Comparison of ENCODE assay signal across 22 mouse cellular contexts in genomic region chr11:11714676-11715075, GRCm38 (mm10). TPM values are rescaled to one million over a fixed set of nuclear protein-coding genes. Genes with fewer than 3 reads are reported as not detected.
DNase-seq lines count a peak whose midpoint lies in the region; ATAC-seq and TF ChIP-seq lines count a peak whose summit lies in the region.
"Had no signal": no experiment of that assay in that cellular context is flagged by ENCODE, and none has a peak within 500 bp of the region (broad histone marks: within the 10 kb centered on the region; RNA-seq: fewer than 3 reads in every experiment).

No protein-coding gene starts in this region.

- peak; percentile 13 for DNase-seq in forebrain, embryonic 11.5 days (ENCODE audit: low spot score)
- no peak for DNase-seq in spleen, adult 2 months (ENCODE audit: low read depth in 1 of 2, low spot score in 2 of 2)
- no peak for DNase-seq in spleen, postnatal 36 days (ENCODE audit: low spot score in 2 of 2)
- no peak for DNase-seq in cerebellum, adult 2 months
- DNase-seq in layer of hippocampus, adult 2 months (ENCODE audit: low spot score in 2 of 2), result no peak
- DNase-seq: adrenal gland, postnatal 10 days; cerebellum, adult 11 months; cerebellum, adult 9-10 months; cerebellum, postnatal 25 days; gastrocnemius, postnatal 10 days; heart, adult 18-20 months; heart, postnatal 14 days had no signal

- no peak for ATAC-seq in forebrain, embryonic 11.5 days (replicated peaks; ENCODE audit: low FRiP score)
- ATAC-seq in forebrain, embryonic 16.5 days, result no peak
- peak; percentile 26; the same call in 1 of the 2 replicates for ATAC-seq in common myeloid progenitor, adult 5-6 weeks (replicated peaks; ENCODE audit: low read depth, poor library complexity, severe bottlenecking)
- peak; percentile 43 for ATAC-seq in megakaryocyte-erythroid progenitor cell, adult 5-6 weeks (replicated peaks; ENCODE audit: low FRiP score, low TSS enrichment, poor library complexity, severe bottlenecking)
- ATAC-seq: forebrain, embryonic 15.5 days; hindbrain, postnatal 0 days had no signal

- H3K9ac ChIP-seq in forebrain, embryonic 11.5 days (ENCODE audit: low read length), result no peak overlapping the region
- no peak overlapping the region for H3K9ac ChIP-seq in forebrain, embryonic 16.5 days (replicated peaks; ENCODE audit: low read depth, low read length)
- H3K9ac ChIP-seq: embryonic facial prominence, embryonic 13.5 days; forebrain, embryonic 15.5 days; heart, embryonic 15.5 days; hindbrain, embryonic 13.5 days had no signal

- H3K27me3 ChIP-seq in forebrain, embryonic 11.5 days (ENCODE audit: control insufficient read depth, insufficient read depth, low read length), result no peaks in the 10 kb centered on the region
- H3K27me3 ChIP-seq in forebrain, embryonic 16.5 days (replicated peaks; ENCODE audit: control insufficient read depth, insufficient read depth, low read length), result no peaks in the 10 kb centered on the region
- no peaks in the 10 kb centered on the region for H3K27me3 ChIP-seq in spleen, adult 2 months (ENCODE audit: control insufficient read depth, insufficient read depth, low read length)
- H3K27me3 ChIP-seq in cerebellum, adult 2 months (ENCODE audit: control insufficient read depth, insufficient read depth, low read length), result no peaks in the 10 kb centered on the region
- H3K27me3 ChIP-seq: embryonic facial prominence, embryonic 13.5 days; forebrain, embryonic 15.5 days; heart, embryonic 15.5 days; hindbrain, embryonic 13.5 days had no signal

- no peaks in the 10 kb centered on the region for H3K9me3 ChIP-seq in forebrain, embryonic 11.5 days (ENCODE audit: control insufficient read depth, low read length)
- no peaks in the 10 kb centered on the region for H3K9me3 ChIP-seq in forebrain, embryonic 16.5 days (ENCODE audit: control insufficient read depth, low read length)
- H3K9me3 ChIP-seq: embryonic facial prominence, embryonic 13.5 days; forebrain, embryonic 10.5 days; forebrain, embryonic 15.5 days; heart, embryonic 15.5 days; hindbrain, embryonic 13.5 days had no signal

- WGBS in forebrain, embryonic 11.5 days, result 88% methylated on average over 2 of the region's 2 CpGs
- 84% methylated on average over 2 of the region's 2 CpGs for WGBS in forebrain, embryonic 16.5 days
- WGBS in spleen, adult 2 months, result 43% methylated on average over 2 of the region's 2 CpGs
- 61% methylated on average over 2 of the region's 2 CpGs for WGBS in cerebellum, adult 2 months

- TF ChIP-seq CTCF in spleen, adult 2 months (IDR thresholded peaks at IDR 0.05; ENCODE audit: extremely low read depth, insufficient read depth, insufficient read length, insufficient replicate concordance), result no peak
- TF ChIP-seq CTCF in cerebellum, adult 2 months (IDR thresholded peaks at IDR 0.05; ENCODE audit: borderline replicate concordance, insufficient read depth, low read depth, low read length), result no peak
- no peak for TF ChIP-seq CTCF in layer of hippocampus, adult 2 months (conservative IDR thresholded peaks at IDR 0.05)

- H3K4me2 ChIP-seq in forebrain, embryonic 11.5 days (ENCODE audit: low read depth, low read length, severe bottlenecking), result no peak overlapping the region
- no peak overlapping the region for H3K4me2 ChIP-seq in forebrain, embryonic 16.5 days (ENCODE audit: low read length)
- H3K4me2 ChIP-seq: embryonic facial prominence, embryonic 13.5 days; forebrain, embryonic 15.5 days; heart, embryonic 11.5 days; heart, embryonic 15.5 days; hindbrain, embryonic 13.5 days had no signal

- H3K27ac ChIP-seq in forebrain, embryonic 11.5 days (ENCODE audit: low read depth, low read length), result no peak overlapping the region
- H3K27ac ChIP-seq in forebrain, embryonic 16.5 days (ENCODE audit: low read length), result no peak overlapping the region
- H3K27ac ChIP-seq in spleen, adult 2 months (ENCODE audit: insufficient read depth, low read length), result peak overlapping the region; percentile 82
- H3K27ac ChIP-seq in cerebellum, adult 2 months (ENCODE audit: insufficient read depth, low read length), result no peak overlapping the region
- no peak overlapping the region for H3K27ac ChIP-seq in layer of hippocampus, adult 2 months
- H3K27ac ChIP-seq: embryonic facial prominence, embryonic 13.5 days; forebrain, embryonic 10.5 days; forebrain, embryonic 15.5 days; heart, embryonic 15.5 days; hindbrain, embryonic 13.5 days; hindbrain, postnatal 0 days had no signal

- H3K4me3 ChIP-seq in forebrain, embryonic 11.5 days (ENCODE audit: low read depth, low read length), result no peak overlapping the region
- H3K4me3 ChIP-seq in forebrain, embryonic 16.5 days (replicated peaks; ENCODE audit: low read length), result no peak overlapping the region
- H3K4me3 ChIP-seq in spleen, adult 2 months (ENCODE audit: extremely low read depth, insufficient read depth, insufficient read length), result no peak overlapping the region
- H3K4me3 ChIP-seq in cerebellum, adult 2 months (replicated peaks; ENCODE audit: insufficient read depth, low read depth, low read length), result no peak overlapping the region
- H3K4me3 ChIP-seq in layer of hippocampus, adult 2 months, result no peak overlapping the region
- H3K4me3 ChIP-seq: embryonic facial prominence, embryonic 13.5 days; forebrain, embryonic 10.5 days; forebrain, embryonic 15.5 days; heart, embryonic 15.5 days; hindbrain, embryonic 13.5 days had no signal

- H3K4me1 ChIP-seq in forebrain, embryonic 11.5 days (replicated peaks; ENCODE audit: control insufficient read depth, insufficient read depth, low read length), result no peaks in the 10 kb centered on the region
- no peaks in the 10 kb centered on the region for H3K4me1 ChIP-seq in forebrain, embryonic 16.5 days (replicated peaks; ENCODE audit: control insufficient read depth, insufficient read depth, low read length)
- peaks cover 49% of the 10 kb centered on the region; the same call in 1 of the 2 replicates for H3K4me1 ChIP-seq in spleen, adult 2 months (ENCODE audit: control insufficient read depth, insufficient read depth, insufficient read length)
- no peaks in the 10 kb centered on the region for H3K4me1 ChIP-seq in cerebellum, adult 2 months (ENCODE audit: control insufficient read depth, insufficient read depth, low read length)
- H3K4me1 ChIP-seq: embryonic facial prominence, embryonic 13.5 days; forebrain, embryonic 10.5 days; forebrain, embryonic 15.5 days; heart, embryonic 15.5 days; hindbrain, embryonic 13.5 days had no signal

- no peak for TF ChIP-seq POLR2A in spleen, adult 2 months (IDR thresholded peaks at IDR 0.05; ENCODE audit: low read depth, low read length)
- TF ChIP-seq POLR2A in cerebellum, adult 2 months (IDR thresholded peaks at IDR 0.05; ENCODE audit: borderline replicate concordance, insufficient read depth, low read length), result no peak

- H3K36me3 ChIP-seq in forebrain, embryonic 11.5 days (ENCODE audit: control insufficient read depth, insufficient read depth, low read length), result no peaks in the 10 kb centered on the region
- no peaks in the 10 kb centered on the region for H3K36me3 ChIP-seq in forebrain, embryonic 16.5 days (ENCODE audit: control insufficient read depth, insufficient read depth)
- peaks cover 32% of the 10 kb centered on the region for H3K36me3 ChIP-seq in spleen, adult 2 months (ENCODE audit: control insufficient read depth, insufficient read depth, low read length)
- H3K36me3 ChIP-seq: embryonic facial prominence, embryonic 13.5 days; forebrain, embryonic 10.5 days; forebrain, embryonic 15.5 days; heart, embryonic 15.5 days; hindbrain, embryonic 13.5 days had no signal

RNA-seq across cellular contexts. Expression of gene Ikzf1, which starts 29.9 kb away (rescaled TPM):
- polyA plus RNA-seq in forebrain, embryonic 11.5 days (2014; fragmentation: Nextera tagmentation; extraction: Ambion mirVana), result 3.4 and 4.2 TPM in 2 replicates
- polyA plus RNA-seq in forebrain, embryonic 16.5 days (2015; fragmentation: Nextera tagmentation; extraction: Ambion mirVana), result 1.9 and 2.6 TPM in 2 replicates
- polyA plus RNA-seq in spleen, adult 2 months (2012; rRNA removed), result 258 and 419 TPM in 2 replicates
- total RNA-seq in common myeloid progenitor, adult 5-6 weeks (2017), result 197 and 213 TPM in 2 replicates
- 259 and 321 TPM in 2 replicates for total RNA-seq in megakaryocyte-erythroid progenitor cell, adult 5-6 weeks (2014; fragmentation: Nextera tagmentation)
- 239 and 294 TPM in 2 replicates for total RNA-seq in megakaryocyte-erythroid progenitor cell, adult 5-6 weeks (2017)
- 0.60 and 0.82 TPM in 2 replicates for polyA plus RNA-seq in cerebellum, adult 2 months (2012; rRNA removed)
- total RNA-seq in layer of hippocampus, adult 2 months (2021), result 1 to 10 TPM; 2.6 to 4.0 TPM

Comparison
In these comparisons a context has a peak if more than half of its experiments do, and no peak if none do; other contexts are left out.
1. ATAC-seq: peak in common myeloid progenitor, adult 5-6 weeks (single experiment) and megakaryocyte-erythroid progenitor cell, adult 5-6 weeks (single experiment); none in forebrain, embryonic 11.5 days (single experiment) and forebrain, embryonic 16.5 days (single experiment).
2. RNA of gene Ikzf1, which starts 29.9 kb away (polyA plus RNA-seq): 258 to 419 TPM in spleen, adult 2 months; 3.4 to 4.2 TPM in forebrain, embryonic 11.5 days, 1.9 to 2.6 TPM in forebrain, embryonic 16.5 days and 0.60 to 0.82 TPM in cerebellum, adult 2 months; every median in the first group is over 10 times any median in the second.